Mouse (Mus musculus): ENCODE data around the gene Sod1. TPM values are rescaled to one million over a fixed set of nuclear protein-coding genes. Genes with fewer than 3 reads are reported as not detected.
A peak's percentile ranks its signal among the peaks of the same experiment; 100 is the strongest.

The Sod1 gene
- polyA plus RNA-seq (2014; fragmentation: Nextera tagmentation; extraction: Ambion mirVana) = 1,098 and 1,130 TPM in 2 replicates

- H3K9me3 ChIP-seq (ENCODE audit: control insufficient read depth, low read length) = no peaks in the 10 kb centered on the region
- peaks cover 12% of the 10 kb centered on the region for H3K4me1 ChIP-seq (ENCODE audit: control insufficient read depth, insufficient read depth, low read length)
- ATAC-seq (ENCODE audit: low read depth) (peak; percentile 95), DNase-seq (ENCODE audit: low spot score) (peak; percentile 96)
- H3K4me2 ChIP-seq (ENCODE audit: low read depth, low read length) = peak within 1 kb of the TSS; percentile 82
- no peaks in the 10 kb centered on the region for H3K27me3 ChIP-seq (replicated peaks; ENCODE audit: control insufficient read depth, insufficient read depth, low read length)
- H3K36me3 ChIP-seq (ENCODE audit: control insufficient read depth, insufficient read depth, low read length) = peaks cover 22% of the 10 kb centered on the region
- 2% methylated on average over 58 of the region's 63 CpGs for WGBS
- H3K27ac ChIP-seq (replicated peaks; ENCODE audit: low read depth, low read length) = peak within 1 kb of the TSS; percentile 93
- peak within 1 kb of the TSS; percentile 91 for H3K9ac ChIP-seq (ENCODE audit: low read depth, low read length)
- H3K4me3 ChIP-seq (ENCODE audit: low read depth, low read length) = peak within 1 kb of the TSS; percentile 91
These were observed at the start of gene Sod1 for GRCm38 (mm10) chr16:90220026-90220891. Sod1 (plus strand) TSS chr16:90220754.

- Histone ChIP-seq H3K4me3 (ENCODE audit: low read depth, low read length) (no peak overlapping the region), H3K36me3 (ENCODE audit: control insufficient read depth, insufficient read depth, low read length) (no peaks in the 10 kb centered on the region), H3K4me2 (ENCODE audit: low read depth, low read length) (no peak overlapping the region), H3K9ac (ENCODE audit: low read depth, low read length) (no peak overlapping the region), H3K9me3 (ENCODE audit: control insufficient read depth, low read length) (no peaks in the 10 kb centered on the region), H3K4me1 (ENCODE audit: control insufficient read depth, insufficient read depth, low read length) (no peaks in the 10 kb centered on the region), H3K27me3 (replicated peaks; ENCODE audit: control insufficient read depth, insufficient read depth, low read length) (no peaks in the 10 kb centered on the region), H3K27ac (replicated peaks; ENCODE audit: low read depth, low read length) (no peak overlapping the region)
- ATAC-seq (ENCODE audit: low read depth) = no peak
- WGBS = 60% methylated on average over 8 of the region's 8 CpGs
- DNase-seq (ENCODE audit: low spot score) = no peak
These were observed 49.1 kb upstream of the Sod1 start for GRCm38 (mm10) chr16:90171416-90171815.

GRCm38 (mm10) chr16:90176472-90176871 lies 44.1 kb upstream of the Sod1 start:
- no peaks in the 10 kb centered on the region for H3K4me1 ChIP-seq (ENCODE audit: control insufficient read depth, insufficient read depth, low read length)
- no peaks in the 10 kb centered on the region for H3K9me3 ChIP-seq (ENCODE audit: control insufficient read depth, low read length)
- H3K27ac ChIP-seq (replicated peaks; ENCODE audit: low read depth, low read length) = no peak overlapping the region
- no peak overlapping the region for H3K9ac ChIP-seq (ENCODE audit: low read depth, low read length)
- peak; percentile 55 for DNase-seq (ENCODE audit: low spot score)
- WGBS = 51% methylated on average over 10 of the region's 10 CpGs
- peak; percentile 54; the same call in 1 of the 2 replicates for ATAC-seq (ENCODE audit: low read depth)
- H3K27me3 ChIP-seq (replicated peaks; ENCODE audit: control insufficient read depth, insufficient read depth, low read length) = no peaks in the 10 kb centered on the region
- no peak overlapping the region for H3K4me2 ChIP-seq (ENCODE audit: low read depth, low read length)
- H3K36me3 ChIP-seq (ENCODE audit: control insufficient read depth, insufficient read depth, low read length) = no peaks in the 10 kb centered on the region
- no peak overlapping the region for H3K4me3 ChIP-seq (ENCODE audit: low read depth, low read length)

GRCm38 (mm10) chr16:90177425-90177824 lies 43.1 kb upstream of the Sod1 start:
- Histone ChIP-seq H3K9ac (ENCODE audit: low read depth, low read length) (no peak overlapping the region), H3K4me2 (ENCODE audit: low read depth, low read length) (no peak overlapping the region), H3K36me3 (ENCODE audit: control insufficient read depth, insufficient read depth, low read length) (no peaks in the 10 kb centered on the region), H3K4me1 (ENCODE audit: control insufficient read depth, insufficient read depth, low read length) (no peaks in the 10 kb centered on the region), H3K27ac (replicated peaks; ENCODE audit: low read depth, low read length) (no peak overlapping the region), H3K9me3 (ENCODE audit: control insufficient read depth, low read length) (no peaks in the 10 kb centered on the region), H3K4me3 (ENCODE audit: low read depth, low read length) (no peak overlapping the region), H3K27me3 (replicated peaks; ENCODE audit: control insufficient read depth, insufficient read depth, low read length) (no peaks in the 10 kb centered on the region)
- ATAC-seq (ENCODE audit: low read depth) = peak; percentile 22; the same call in 1 of the 2 replicates
- 85% methylated on average over 8 of the region's 8 CpGs for WGBS
- DNase-seq (ENCODE audit: low spot score) = peak; percentile 24

GRCm38 (mm10) chr16:90178404-90178803 lies 42.1 kb upstream of the Sod1 start:
- H3K4me3 ChIP-seq (ENCODE audit: low read depth, low read length) = no peak overlapping the region
- H3K4me2 ChIP-seq (ENCODE audit: low read depth, low read length) = no peak overlapping the region
- WGBS = 90% methylated on average over 3 of the region's 3 CpGs
- H3K9me3 ChIP-seq (ENCODE audit: control insufficient read depth, low read length) = no peaks in the 10 kb centered on the region
- H3K27ac ChIP-seq (replicated peaks; ENCODE audit: low read depth, low read length) = no peak overlapping the region
- no peak overlapping the region for H3K9ac ChIP-seq (ENCODE audit: low read depth, low read length)
- ATAC-seq (ENCODE audit: low read depth) (no peak), DNase-seq (ENCODE audit: low spot score) (no peak)
- no peaks in the 10 kb centered on the region for H3K36me3 ChIP-seq (ENCODE audit: control insufficient read depth, insufficient read depth, low read length)
- no peaks in the 10 kb centered on the region for H3K27me3 ChIP-seq (replicated peaks; ENCODE audit: control insufficient read depth, insufficient read depth, low read length)
- H3K4me1 ChIP-seq (ENCODE audit: control insufficient read depth, insufficient read depth, low read length) = no peaks in the 10 kb centered on the region

- DNase-seq (ENCODE audit: low spot score) (no peak), ATAC-seq (ENCODE audit: low read depth) (no peak)
These were observed 40.7 kb upstream of the Sod1 start for GRCm38 (mm10) chr16:90179892-90180291.

GRCm38 (mm10) chr16:90180975-90181374 lies 39.6 kb upstream of the Sod1 start:
- Histone ChIP-seq H3K4me3 (ENCODE audit: low read depth, low read length) (no peak overlapping the region), H3K27me3 (replicated peaks; ENCODE audit: control insufficient read depth, insufficient read depth, low read length) (no peaks in the 10 kb centered on the region), H3K27ac (replicated peaks; ENCODE audit: low read depth, low read length) (no peak overlapping the region), H3K9me3 (ENCODE audit: control insufficient read depth, low read length) (no peaks in the 10 kb centered on the region), H3K36me3 (ENCODE audit: control insufficient read depth, insufficient read depth, low read length) (no peaks in the 10 kb centered on the region), H3K4me1 (ENCODE audit: control insufficient read depth, insufficient read depth, low read length) (no peaks in the 10 kb centered on the region), H3K9ac (ENCODE audit: low read depth, low read length) (no peak overlapping the region), H3K4me2 (ENCODE audit: low read depth, low read length) (no peak overlapping the region)
- ATAC-seq (ENCODE audit: low read depth) = no peak
- WGBS = 77% methylated on average over 6 of the region's 6 CpGs
- no peak for DNase-seq (ENCODE audit: low spot score)

More at GRCm38 (mm10) chr16:90179892-90180291, 40.7 kb upstream of the Sod1 start:
- no peaks in the 10 kb centered on the region for H3K4me1 ChIP-seq (ENCODE audit: control insufficient read depth, insufficient read depth, low read length)
- WGBS = 78% methylated on average over 5 of the region's 5 CpGs
- no peak overlapping the region for H3K27ac ChIP-seq (replicated peaks; ENCODE audit: low read depth, low read length)
- no peaks in the 10 kb centered on the region for H3K9me3 ChIP-seq (ENCODE audit: control insufficient read depth, low read length)
- H3K36me3 ChIP-seq (ENCODE audit: control insufficient read depth, insufficient read depth, low read length) = no peaks in the 10 kb centered on the region
- H3K9ac ChIP-seq (ENCODE audit: low read depth, low read length) = no peak overlapping the region
- no peak overlapping the region for H3K4me3 ChIP-seq (ENCODE audit: low read depth, low read length)
- H3K4me2 ChIP-seq (ENCODE audit: low read depth, low read length) = no peak overlapping the region
- H3K27me3 ChIP-seq (replicated peaks; ENCODE audit: control insufficient read depth, insufficient read depth, low read length) = no peaks in the 10 kb centered on the region

GRCm38 (mm10) chr16:90181673-90182072 lies 38.9 kb upstream of the Sod1 start:
- ATAC-seq (ENCODE audit: low read depth) = no peak
- Histone ChIP-seq H3K4me2 (ENCODE audit: low read depth, low read length) (no peak overlapping the region), H3K4me1 (ENCODE audit: control insufficient read depth, insufficient read depth, low read length) (no peaks in the 10 kb centered on the region), H3K4me3 (ENCODE audit: low read depth, low read length) (no peak overlapping the region), H3K9ac (ENCODE audit: low read depth, low read length) (no peak overlapping the region), H3K9me3 (ENCODE audit: control insufficient read depth, low read length) (no peaks in the 10 kb centered on the region), H3K27ac (replicated peaks; ENCODE audit: low read depth, low read length) (no peak overlapping the region), H3K36me3 (ENCODE audit: control insufficient read depth, insufficient read depth, low read length) (no peaks in the 10 kb centered on the region), H3K27me3 (replicated peaks; ENCODE audit: control insufficient read depth, insufficient read depth, low read length) (no peaks in the 10 kb centered on the region)
- 78% methylated on average over 8 of the region's 8 CpGs for WGBS
- peak; percentile 33 for DNase-seq (ENCODE audit: low spot score)

- no peak for ATAC-seq (ENCODE audit: low read depth)
- WGBS = 74% methylated on average over 6 of the region's 6 CpGs
These were observed 36.4 kb upstream of the Sod1 start for GRCm38 (mm10) chr16:90184135-90184534.

More at GRCm38 (mm10) chr16:90184135-90184534, 36.4 kb upstream of the Sod1 start:
- H3K4me1 ChIP-seq (ENCODE audit: control insufficient read depth, insufficient read depth, low read length) = no peaks in the 10 kb centered on the region
- no peaks in the 10 kb centered on the region for H3K27me3 ChIP-seq (replicated peaks; ENCODE audit: control insufficient read depth, insufficient read depth, low read length)
- no peak overlapping the region for H3K4me3 ChIP-seq (ENCODE audit: low read depth, low read length)
- DNase-seq (ENCODE audit: low spot score) = no peak
- H3K9ac ChIP-seq (ENCODE audit: low read depth, low read length) = no peak overlapping the region
- H3K4me2 ChIP-seq (ENCODE audit: low read depth, low read length) = no peak overlapping the region
- no peaks in the 10 kb centered on the region for H3K9me3 ChIP-seq (ENCODE audit: control insufficient read depth, low read length)
- H3K36me3 ChIP-seq (ENCODE audit: control insufficient read depth, insufficient read depth, low read length) = no peaks in the 10 kb centered on the region
- no peak overlapping the region for H3K27ac ChIP-seq (replicated peaks; ENCODE audit: low read depth, low read length)
